Mouse (Mus musculus) forebrain, embryonic 16.5 days (tissue): Measurements from ENCODE around the gene Snx9. TPM values are rescaled to one million over a fixed set of nuclear protein-coding genes. Genes with fewer than 3 reads are reported as not detected.

Experiments
- ATAC-seq: fragments of 200-750 bp; cut with Nextera tagmentation; 2 replicates; pipeline ENCODE4 v1.8.0; 2017; ENCODE audit warnings: mild to moderate bottlenecking, moderate library complexity
- H3K27ac ChIP-seq: fragments of 300-500 bp; sonication (generic); 2 replicates; pipeline ENCODE4 v1.5.1; 2014; ENCODE audit warnings: low read length, control low read depth
- H3K27me3 ChIP-seq: fragments of 300-500 bp; sonication (generic); replicated peaks from 2 replicates; pipeline ENCODE4 v1.6.1; 2014; ENCODE audit warnings: low read length; ENCODE audit not compliant: control insufficient read depth, insufficient read depth
- H3K36me3 ChIP-seq: fragments of 300-500 bp; sonication (generic); 2 replicates; pipeline ENCODE4 v1.6.1; 2014; ENCODE audit not compliant: control insufficient read depth, insufficient read depth
- H3K4me1 ChIP-seq: fragments of 300-500 bp; sonication (generic); replicated peaks from 2 replicates; pipeline ENCODE4 v1.6.1; 2014; ENCODE audit warnings: low read length; ENCODE audit not compliant: control insufficient read depth, insufficient read depth
- H3K4me2 ChIP-seq: fragments of 300-500 bp; sonication (generic); 2 replicates; pipeline ENCODE4 v1.6.1; 2014; ENCODE audit warnings: mild to moderate bottlenecking, low read length, control low read depth
- H3K4me3 ChIP-seq: fragments of 300-500 bp; sonication (generic); replicated peaks from 2 replicates; pipeline ENCODE4 v1.5.1; 2014; ENCODE audit warnings: mild to moderate bottlenecking, low read length, control low read depth
- H3K9ac ChIP-seq: fragments of 300-500 bp; sonication (generic); replicated peaks from 2 replicates; pipeline ENCODE4 v1.6.1; 2014; ENCODE audit warnings: low read depth, low read length, control low read depth
- H3K9me3 ChIP-seq: fragments of 300-500 bp; sonication (generic); 2 replicates; pipeline ENCODE4 v1.6.1; 2016; ENCODE audit warnings: low read length; ENCODE audit not compliant: control insufficient read depth
- WGBS: fragments of 180-500 bp; shearing (Covaris S2); extraction: QIAGEN DNeasy Blood & Tissue Kit; methylation state at CpG from one replicate; pipeline ENCODE4 v1.1.7; 2014; 5-methylcytosine and 5-hydroxymethylcytosine counted together
- polyA plus RNA-seq: library from polyadenylated mRNA; unstranded; fragments of >200 nt; fragmentation: Nextera tagmentation; extraction: Ambion mirVana; gene quantifications from 2 replicates; pipeline ENCODE4 v1.2.1, GENCODE M21; 2015

The Snx9 gene
- polyA plus RNA-seq, 1 experiment from 2014 or later = 4.5 TPM

GRCm38 (mm10) chr17:5897326-5898200, 56.4 kb downstream of the Snx9 start:
- Histone ChIP-seq H3K27ac (no peak overlapping the region), H3K4me1 (no peaks in the 10 kb centered on the region), H3K27me3 (no peaks in the 10 kb centered on the region), H3K9ac (no peak overlapping the region), H3K4me2 (no peak overlapping the region), H3K36me3 (no peaks in the 10 kb centered on the region), H3K9me3 (no peaks in the 10 kb centered on the region), H3K4me3 (no peak overlapping the region)
- no peak for ATAC-seq
- WGBS = 94% methylated on average over 17 of the region's 17 CpGs

- Histone ChIP-seq H3K4me2 (no peak overlapping the region), H3K9me3 (no peaks in the 10 kb centered on the region), H3K36me3 (no peaks in the 10 kb centered on the region), H3K4me1 (no peaks in the 10 kb centered on the region), H3K27ac (no peak overlapping the region), H3K4me3 (no peak overlapping the region), H3K9ac (no peak overlapping the region), H3K27me3 (no peaks in the 10 kb centered on the region)
- no peak for ATAC-seq
- 92% methylated on average over 6 of the region's 6 CpGs for WGBS
Observed at GRCm38 (mm10) chr17:5899251-5899650, 58.1 kb downstream of the Snx9 start.

GRCm38 (mm10) chr17:5901381-5901780, 60.3 kb downstream of the Snx9 start:
- Histone ChIP-seq H3K9ac (no peak overlapping the region), H3K36me3 (no peaks in the 10 kb centered on the region), H3K4me2 (no peak overlapping the region), H3K27ac (no peak overlapping the region), H3K27me3 (no peaks in the 10 kb centered on the region), H3K4me3 (no peak overlapping the region), H3K9me3 (no peaks in the 10 kb centered on the region), H3K4me1 (no peaks in the 10 kb centered on the region)
- no peak for ATAC-seq
- WGBS = 85% methylated on average over 5 of the region's 5 CpGs

GRCm38 (mm10) chr17:5903630-5904301, 62.6 kb downstream of the Snx9 start:
- Histone ChIP-seq H3K27ac (no peak overlapping the region), H3K9ac (no peak overlapping the region), H3K36me3 (no peaks in the 10 kb centered on the region), H3K4me2 (no peak overlapping the region), H3K4me1 (no peaks in the 10 kb centered on the region), H3K9me3 (no peaks in the 10 kb centered on the region), H3K27me3 (no peaks in the 10 kb centered on the region), H3K4me3 (no peak overlapping the region)
- 80% methylated on average over 6 of the region's 6 CpGs for WGBS
- ATAC-seq = no peak

- WGBS = 94% methylated on average over 4 of the region's 4 CpGs
- Histone ChIP-seq H3K27me3 (no peaks in the 10 kb centered on the region), H3K9ac (no peak overlapping the region), H3K9me3 (no peaks in the 10 kb centered on the region), H3K36me3 (no peaks in the 10 kb centered on the region), H3K4me2 (no peak overlapping the region), H3K4me3 (no peak overlapping the region), H3K27ac (no peak overlapping the region), H3K4me1 (no peaks in the 10 kb centered on the region)
- no peak for ATAC-seq
Observed at GRCm38 (mm10) chr17:5909681-5910080, 68.6 kb downstream of the Snx9 start.

DNA sequence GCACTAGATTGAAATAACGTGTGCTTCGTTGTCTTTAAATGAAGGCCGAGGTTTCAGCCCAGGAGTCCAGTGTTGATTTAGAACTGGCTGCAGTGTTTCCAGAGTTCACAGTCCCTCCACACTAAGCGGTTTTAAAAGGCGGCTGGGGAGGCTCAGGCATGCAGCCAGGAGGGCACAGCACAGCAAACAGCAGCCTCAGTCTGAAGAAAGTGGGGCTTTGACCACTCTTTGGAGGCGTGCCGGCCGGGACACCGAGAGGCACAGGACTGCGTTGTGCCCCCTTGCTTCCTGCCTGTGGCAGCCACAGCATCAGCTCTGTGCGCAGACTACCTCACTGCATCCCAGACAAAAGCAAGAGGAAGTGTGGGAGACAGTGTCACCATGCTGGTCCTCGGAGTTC, 70.5 kb downstream of the Snx9 start:
- H3K27ac ChIP-seq = no peak overlapping the region
- no peak for ATAC-seq

GRCm38 (mm10) chr17:5912797-5913196, 71.7 kb downstream of the Snx9 start:
- Histone ChIP-seq H3K9ac (no peak overlapping the region), H3K27me3 (no peaks in the 10 kb centered on the region), H3K4me3 (no peak overlapping the region), H3K4me2 (no peak overlapping the region), H3K36me3 (no peaks in the 10 kb centered on the region), H3K27ac (no peak overlapping the region), H3K9me3 (no peaks in the 10 kb centered on the region), H3K4me1 (no peaks in the 10 kb centered on the region)
- ATAC-seq = no peak
- WGBS = 91% methylated on average over 4 of the region's 4 CpGs

More for the DNA sequence above, 70.5 kb downstream of the Snx9 start:
- Histone ChIP-seq H3K27me3 (no peaks in the 10 kb centered on the region), H3K4me1 (no peaks in the 10 kb centered on the region), H3K36me3 (no peaks in the 10 kb centered on the region), H3K4me2 (no peak overlapping the region), H3K4me3 (no peak overlapping the region), H3K9ac (no peak overlapping the region), H3K9me3 (no peaks in the 10 kb centered on the region)
- 76% methylated on average over 12 of the region's 12 CpGs for WGBS

- no peak overlapping the region for H3K27ac ChIP-seq
- H3K4me2 ChIP-seq = no peak overlapping the region
- 90% methylated on average over 5 of the region's 5 CpGs for WGBS
- no peak for ATAC-seq
- no peaks in the 10 kb centered on the region for H3K36me3 ChIP-seq
- H3K4me3 ChIP-seq = no peak overlapping the region
- H3K27me3 ChIP-seq = no peaks in the 10 kb centered on the region
- H3K4me1 ChIP-seq = no peaks in the 10 kb centered on the region
- H3K9me3 ChIP-seq = no peaks in the 10 kb centered on the region
- no peak overlapping the region for H3K9ac ChIP-seq
Observed at GRCm38 (mm10) chr17:5914217-5914616, 73.1 kb downstream of the Snx9 start.

DNA sequence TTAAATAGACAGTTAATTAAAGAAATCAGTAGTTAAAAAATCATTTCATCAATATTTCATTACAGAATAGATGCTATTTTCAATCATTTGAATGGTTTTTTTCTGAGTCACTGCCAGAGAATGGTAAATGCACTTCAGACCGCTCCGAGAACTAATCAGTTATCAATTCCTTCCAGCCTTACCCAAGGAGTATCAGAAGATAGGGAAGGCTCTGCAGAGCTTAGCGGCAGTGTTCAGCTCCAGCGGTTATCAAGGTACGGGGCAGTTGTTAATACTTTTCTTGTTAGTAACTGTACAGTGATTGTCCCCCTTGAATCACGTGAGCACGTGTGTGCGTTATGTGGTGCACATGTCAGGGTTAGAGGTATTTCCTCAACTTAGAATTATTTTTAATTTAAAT, 80.8 kb downstream of the Snx9 start:
- WGBS = 94% methylated on average over 8 of the region's 8 CpGs
- no peaks in the 10 kb centered on the region for H3K36me3 ChIP-seq
- no peak overlapping the region for H3K4me2 ChIP-seq
- no peaks in the 10 kb centered on the region for H3K9me3 ChIP-seq
- no peaks in the 10 kb centered on the region for H3K27me3 ChIP-seq
- no peak overlapping the region for H3K9ac ChIP-seq
- no peak overlapping the region for H3K27ac ChIP-seq
- ATAC-seq = no peak
- no peak overlapping the region for H3K4me3 ChIP-seq
- peaks cover 6% of the 10 kb centered on the region for H3K4me1 ChIP-seq
